Mouse (Mus musculus) brain, adult 2 months (tissue): ENCODE data around the gene Traf4.
"Not testable (repeated sequence)": the region's sequence is repeated elsewhere in the genome, so short reads cannot be mapped to it uniquely, and the experiment has no call there.

Experiments used
- DNase-seq: peaks from one replicate; pipeline ENCODE4 v3.0.0; 2011; ENCODE audit warnings: low read depth, low spot score

The Traf4 gene

GRCm38 (mm10) chr11:78143520-78143919 is 21.9 kb downstream of the Traf4 start:
- DNase-seq: no peak

GRCm38 (mm10) chr11:78140665-78141064 is 24.7 kb downstream of the Traf4 start:
- DNase-seq: no peak

- no peak for DNase-seq
Measured at GRCm38 (mm10) chr11:78138023-78138422, 27.4 kb downstream of the Traf4 start.

- DNase-seq: no peak
Measured at GRCm38 (mm10) chr11:78137584-78137983, 27.8 kb downstream of the Traf4 start.

- no peak for DNase-seq
Measured at GRCm38 (mm10) chr11:78136132-78136531, 29.3 kb downstream of the Traf4 start.

GRCm38 (mm10) chr11:78135314-78135713 is 30.1 kb downstream of the Traf4 start:
- not testable (repeated sequence) for DNase-seq

- peak; percentile 47 for DNase-seq
Measured at GRCm38 (mm10) chr11:78134344-78134743, 31.0 kb downstream of the Traf4 start.

GRCm38 (mm10) chr11:78133915-78134314 is 31.5 kb downstream of the Traf4 start:
- DNase-seq: no peak

GRCm38 (mm10) chr11:78129458-78129857 is 35.9 kb downstream of the Traf4 start:
- no peak for DNase-seq

GRCm38 (mm10) chr11:78126739-78127138 is 38.6 kb downstream of the Traf4 start:
- DNase-seq: no peak

- peak; percentile 18 for DNase-seq
Measured at GRCm38 (mm10) chr11:78125691-78126090, 39.7 kb downstream of the Traf4 start.

GRCm38 (mm10) chr11:78123782-78124181 is 41.6 kb downstream of the Traf4 start:
- no peak for DNase-seq

- no peak for DNase-seq
Measured at GRCm38 (mm10) chr11:78122815-78123214, 42.6 kb downstream of the Traf4 start.

GRCm38 (mm10) chr11:78121176-78121575 is 44.2 kb downstream of the Traf4 start:
- DNase-seq: peak; percentile 50

GRCm38 (mm10) chr11:78119898-78120297 is 45.5 kb downstream of the Traf4 start:
- no peak for DNase-seq

- no peak for DNase-seq
Measured at GRCm38 (mm10) chr11:78118467-78118866, 46.9 kb downstream of the Traf4 start.

GRCm38 (mm10) chr11:78116146-78116410 is 49.3 kb downstream of the Traf4 start:
- DNase-seq: no peak

- DNase-seq: peak; percentile 99
Measured at GRCm38 (mm10) chr11:78115367-78116145, 49.8 kb downstream of the Traf4 start.

- no peak for DNase-seq
Measured at GRCm38 (mm10) chr11:78114676-78115366, 50.6 kb downstream of the Traf4 start.

- peak; percentile 56 for DNase-seq
Measured at GRCm38 (mm10) chr11:78113616-78114015, 51.8 kb downstream of the Traf4 start.
